Mouse (Mus musculus) c-Kit-positive CD71-positive TER-119-positive erythroid progenitor cells, embryonic 14.5 days (primary cell): ENCODE measurements around the gene Mrpl18.
"Not testable (repeated sequence)": the region's sequence is repeated elsewhere in the genome, so short reads cannot be mapped to it uniquely, and the experiment has no call there.

ENCODE experiments used
- DNase-seq: peaks from one replicate; pipeline ENCODE4 v3.0.0-alpha.2; 2013; ENCODE audit warnings: low spot score

The Mrpl18 gene

GRCm38 (mm10) chr17:12909361-12910280 lies 6.5 kb downstream of the Mrpl18 start, which contains the start of gene Pnldc1:
TSS of gene Pnldc1 (minus strand) at chr17:12910230.
- no peak for DNase-seq

DNA sequence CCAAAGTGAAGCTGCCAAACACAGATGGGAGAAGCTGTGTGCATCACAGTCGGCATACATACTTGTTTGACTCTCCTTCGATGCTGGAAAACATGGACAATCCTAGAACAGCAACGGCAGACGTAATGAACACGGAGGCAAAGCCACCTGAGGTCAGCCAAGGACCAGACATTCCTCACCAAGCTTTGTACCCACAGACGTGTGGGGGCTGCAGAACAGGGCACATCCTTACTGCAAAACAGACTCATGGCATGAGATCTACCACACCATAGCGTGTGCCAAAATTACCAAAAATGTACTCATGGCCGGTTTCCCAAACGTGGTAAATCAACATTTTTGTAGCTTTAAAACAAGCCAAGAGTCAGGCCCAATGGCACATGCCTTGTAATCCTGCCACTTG lies 9.7 kb downstream of the Mrpl18 start:
- DNase-seq: no peak

DNA sequence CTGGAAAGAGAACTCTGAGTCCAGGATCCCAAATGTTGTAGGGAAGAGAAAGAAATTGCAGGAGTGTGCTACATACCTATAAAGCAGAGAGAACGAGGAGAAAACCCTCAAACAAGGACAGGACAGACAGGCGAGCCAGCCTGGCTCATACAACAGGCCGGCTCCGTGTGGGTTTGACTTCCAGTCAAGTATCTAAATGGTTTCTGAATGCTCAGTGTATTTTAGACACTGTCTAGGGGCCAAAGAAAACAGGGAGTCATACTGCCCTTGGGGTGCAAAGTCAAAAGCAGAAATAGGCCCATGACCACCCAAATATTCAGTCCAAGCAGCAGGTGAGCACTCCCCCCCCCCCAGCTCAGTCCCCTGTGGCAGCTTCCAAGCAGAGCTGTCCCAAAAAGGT lies 10.3 kb downstream of the Mrpl18 start:
- DNase-seq: no peak

GRCm38 (mm10) chr17:12904349-12904748 lies 11.8 kb downstream of the Mrpl18 start:
- DNase-seq: no peak

GRCm38 (mm10) chr17:12903372-12904333 lies 12.5 kb downstream of the Mrpl18 start:
- no peak for DNase-seq

- DNase-seq: no peak
These were observed 13.9 kb downstream of the Mrpl18 start for GRCm38 (mm10) chr17:12902291-12902690.

GRCm38 (mm10) chr17:12898607-12899006 lies 17.5 kb downstream of the Mrpl18 start:
- not testable (repeated sequence) for DNase-seq

DNA sequence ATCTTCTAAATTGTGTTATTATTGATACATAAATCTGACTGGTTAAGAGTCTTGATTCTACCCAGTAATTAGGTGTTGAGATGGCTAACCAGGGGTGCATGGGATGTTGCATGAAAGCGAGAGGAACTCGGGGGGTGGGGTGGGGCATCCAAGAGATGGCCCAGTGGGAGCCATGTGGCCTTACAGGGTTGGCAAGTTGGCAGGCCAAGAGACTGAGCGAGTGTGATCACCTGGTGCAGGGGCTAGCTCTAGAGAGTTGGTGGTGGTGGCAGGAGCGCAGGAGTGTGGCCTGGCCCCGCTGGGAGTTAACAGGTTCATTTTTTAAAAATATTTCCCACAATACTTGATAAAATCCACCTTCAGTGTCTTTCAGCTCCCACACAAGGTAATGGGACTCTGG lies 18.5 kb downstream of the Mrpl18 start:
- DNase-seq: no peak

GRCm38 (mm10) chr17:12892033-12892432 lies 24.1 kb downstream of the Mrpl18 start:
- no peak for DNase-seq

- DNase-seq: no peak
These were observed 25.1 kb downstream of the Mrpl18 start for GRCm38 (mm10) chr17:12891054-12891453.

DNA sequence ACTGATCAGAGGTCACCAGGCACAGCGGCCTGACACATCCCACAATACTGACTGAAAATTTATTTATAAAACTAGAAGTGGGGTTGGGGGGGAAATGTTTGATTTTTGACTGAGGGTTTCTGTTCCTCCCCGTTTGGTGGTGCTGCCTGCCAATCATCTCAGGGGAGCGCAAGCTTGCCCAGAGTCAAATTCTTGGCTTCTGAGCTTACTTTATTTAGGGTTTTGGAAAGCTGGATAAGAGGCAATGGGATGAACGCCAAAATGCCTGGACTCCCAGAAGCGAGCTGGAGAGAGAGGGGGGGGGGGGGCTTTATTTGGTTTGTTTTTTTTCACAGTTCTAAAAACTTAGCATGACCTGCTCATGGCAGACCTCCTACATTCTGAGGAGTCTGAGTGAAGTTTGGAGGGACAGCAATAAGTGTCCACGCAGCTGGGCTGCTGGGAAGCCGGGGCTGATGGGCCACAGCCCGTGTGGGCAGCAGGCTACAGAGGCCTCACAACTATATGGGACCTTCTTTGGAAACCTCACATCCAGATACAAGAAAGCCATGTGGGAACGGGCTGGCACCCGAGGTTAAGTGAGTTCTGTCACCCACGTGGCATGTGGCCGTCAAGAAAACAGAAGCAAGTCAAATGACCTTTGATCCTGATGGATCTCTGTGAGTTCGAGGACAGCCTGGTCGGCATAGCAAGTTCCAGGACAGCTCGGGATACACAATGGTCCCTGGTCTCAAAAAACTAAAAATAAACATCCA lies 28.9 kb downstream of the Mrpl18 start:
- DNase-seq: no peak

DNA sequence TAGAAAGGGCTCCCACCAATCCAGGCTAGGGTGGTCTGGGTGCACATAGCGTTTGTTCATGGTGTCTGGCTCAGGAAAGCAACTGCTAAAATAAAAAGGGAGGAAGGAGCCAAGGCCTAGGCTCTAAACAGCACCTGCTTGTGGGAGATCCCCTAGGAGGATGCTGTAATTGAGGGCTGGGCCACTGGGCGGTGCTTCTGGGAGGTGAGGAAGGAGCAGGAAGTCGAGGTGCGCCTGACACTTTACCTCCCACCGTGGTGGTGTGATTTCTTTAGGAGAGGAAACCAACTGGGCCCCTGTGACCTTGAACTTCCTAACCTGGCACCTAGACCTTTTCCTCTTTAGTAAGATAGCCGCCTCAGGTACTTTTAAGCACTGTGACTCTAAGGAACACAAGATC lies 29.5 kb downstream of the Mrpl18 start:
- no peak for DNase-seq

- DNase-seq: no peak
These were observed 34.9 kb downstream of the Mrpl18 start for GRCm38 (mm10) chr17:12881216-12881615.

DNA sequence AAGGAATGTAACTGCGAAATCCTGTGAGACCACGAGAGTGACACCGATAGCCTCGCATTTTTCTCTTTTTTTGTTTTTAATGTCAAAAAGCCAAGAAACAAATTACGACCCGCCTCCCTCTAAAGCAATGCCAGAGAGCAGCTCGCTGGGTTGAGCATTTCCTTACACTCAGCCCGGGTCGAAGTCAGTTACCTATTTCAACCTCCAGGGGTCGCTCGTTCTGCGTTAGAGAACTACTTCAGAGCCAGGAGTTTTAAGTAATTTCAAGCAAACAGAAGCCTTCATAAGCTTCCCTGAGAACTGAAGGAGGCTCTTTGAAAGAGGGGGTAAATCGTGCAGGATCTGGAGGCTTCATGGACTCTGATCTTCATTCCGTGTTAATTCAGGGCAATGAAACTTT lies 36.0 kb downstream of the Mrpl18 start:
- peak; percentile 81 for DNase-seq

DNA sequence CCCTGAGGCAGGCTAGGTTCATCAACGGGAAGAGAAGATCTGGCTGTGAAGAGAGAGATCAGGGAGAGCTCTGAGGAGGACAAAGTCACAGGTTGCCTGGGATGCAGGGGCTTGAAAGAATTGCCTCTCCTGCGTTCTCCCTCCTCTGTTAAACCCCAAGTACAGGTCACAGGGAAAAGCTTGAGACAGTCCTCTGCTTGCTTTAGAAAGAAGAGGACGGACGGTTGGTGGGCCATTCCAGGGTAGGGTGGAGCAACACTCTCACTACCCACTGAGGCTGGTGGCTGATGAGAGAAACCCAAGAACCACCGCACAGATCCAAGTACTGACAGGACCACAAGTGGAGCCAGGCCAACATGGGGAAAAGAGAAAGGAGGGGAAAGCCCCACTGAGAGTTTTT lies 40.4 kb downstream of the Mrpl18 start, which contains the start of gene Mrgprh:
Mrgprh (plus strand) TSS at position 301 of the 400 bp plus-strand sequence.
- DNase-seq: no peak

- no peak for DNase-seq
These were observed 43.7 kb downstream of the Mrpl18 start for GRCm38 (mm10) chr17:12872275-12873028.

- no peak for DNase-seq
These were observed 47.5 kb downstream of the Mrpl18 start for GRCm38 (mm10) chr17:12868640-12869039.

GRCm38 (mm10) chr17:12868043-12868442 lies 48.1 kb downstream of the Mrpl18 start, which contains the start of gene Mas1:
TSS of gene Mas1 (minus strand) at chr17:12868143.
- DNase-seq: no peak

GRCm38 (mm10) chr17:12866853-12867252 lies 49.3 kb downstream of the Mrpl18 start:
- no peak for DNase-seq

GRCm38 (mm10) chr17:12865407-12865806 lies 50.7 kb downstream of the Mrpl18 start:
- no peak for DNase-seq

DNA sequence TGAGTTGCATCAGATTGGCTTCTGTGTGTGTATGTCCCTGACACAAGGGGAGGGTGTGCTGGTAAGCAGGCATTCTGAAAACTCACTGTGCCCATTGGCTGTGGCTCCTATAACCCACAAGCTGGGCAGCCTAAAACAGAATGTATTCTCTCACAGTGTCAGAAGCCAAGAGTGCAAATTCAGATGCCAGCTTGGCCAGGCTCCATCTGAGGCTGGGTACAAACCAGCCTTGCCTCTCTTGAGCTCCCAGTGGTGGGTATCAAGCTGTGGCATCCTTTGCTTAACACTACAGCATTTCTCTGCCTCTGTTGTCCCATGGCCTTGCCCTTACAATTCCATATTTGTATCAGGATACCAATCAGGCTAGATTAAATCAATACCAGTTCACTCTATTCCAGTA lies 52.0 kb downstream of the Mrpl18 start:
- DNase-seq: no peak
